Mouse (Mus musculus) forebrain, embryonic 11.5 days (tissue): ENCODE data around the gene Selenoo. TPM values are rescaled to one million over a fixed set of nuclear protein-coding genes. Genes with fewer than 3 reads are reported as not detected.

Source experiments
- ATAC-seq: fragments of 200-750 bp; cut with Nextera tagmentation; replicated peaks from 2 replicates; pipeline ENCODE4 v1.8.0; 2017; ENCODE audit warnings: moderate TSS enrichment; ENCODE audit not compliant: low FRiP score
- DNase-seq: peaks from one replicate; pipeline ENCODE4 v3.0.0-alpha.2; 2017; ENCODE audit warnings: low spot score
- H3K27ac ChIP-seq: fragments of 300-500 bp; sonication (generic); 2 replicates; pipeline ENCODE4 v1.5.1; 2014; ENCODE audit warnings: low read depth, low read length
- H3K27me3 ChIP-seq: fragments of 300-500 bp; sonication (generic); 2 replicates; pipeline ENCODE4 v1.6.1; 2014; ENCODE audit warnings: mild to moderate bottlenecking, low read length, mixed read lengths; ENCODE audit not compliant: control insufficient read depth, insufficient read depth
- H3K36me3 ChIP-seq: fragments of 300-500 bp; sonication (generic); 2 replicates; pipeline ENCODE4 v1.6.1; 2014; ENCODE audit warnings: mild to moderate bottlenecking, low read length, moderate library complexity, mixed read lengths; ENCODE audit not compliant: control insufficient read depth, insufficient read depth
- H3K4me1 ChIP-seq: fragments of 300-500 bp; sonication (generic); replicated peaks from 2 replicates; pipeline ENCODE4 v1.6.1; 2014; ENCODE audit warnings: low read length, mixed read lengths; ENCODE audit not compliant: control insufficient read depth, insufficient read depth
- H3K4me2 ChIP-seq: fragments of 300-500 bp; sonication (generic); 2 replicates; pipeline ENCODE4 v1.6.1; 2014; ENCODE audit warnings: low read depth, mild to moderate bottlenecking, low read length, moderate library complexity, mixed read lengths; ENCODE audit not compliant: severe bottlenecking
- H3K4me3 ChIP-seq: fragments of 300-500 bp; sonication (generic); 2 replicates; pipeline ENCODE4 v1.5.1; 2014; ENCODE audit warnings: low read depth, low read length
- H3K9ac ChIP-seq: fragments of 300-500 bp; sonication (generic); 2 replicates; pipeline ENCODE4 v1.6.1; 2014; ENCODE audit warnings: low read length
- H3K9me3 ChIP-seq: fragments of 300-500 bp; sonication (generic); 2 replicates; pipeline ENCODE4 v1.6.1; 2016; ENCODE audit warnings: low read length, mixed read lengths; ENCODE audit not compliant: control insufficient read depth
- WGBS: fragments of 180-500 bp; shearing (Covaris S2); extraction: QIAGEN DNeasy Blood & Tissue Kit; methylation state at CpG from one replicate; pipeline ENCODE4 v1.1.7; 2014; 5-methylcytosine and 5-hydroxymethylcytosine counted together
- polyA plus RNA-seq: library from polyadenylated mRNA; unstranded; fragments of >200 nt; fragmentation: Nextera tagmentation; extraction: Ambion mirVana; gene quantifications from 2 replicates; pipeline ENCODE4 v1.2.1, GENCODE M21; 2014

The Selenoo gene
- polyA plus RNA-seq, 1 experiment from 2014 or later: 22.6 TPM

- WGBS: 88% methylated on average over 8 of the region's 8 CpGs
- Histone ChIP-seq H3K4me1 (peaks cover 9% of the 10 kb centered on the region), H3K4me3 (peak overlapping the region; percentile 42; the same call in 1 of the 2 replicates), H3K36me3 (no peaks in the 10 kb centered on the region), H3K9me3 (no peaks in the 10 kb centered on the region), H3K9ac (peak overlapping the region; percentile 64; the same call in 1 of the 2 replicates), H3K4me2 (peak overlapping the region; percentile 63; the same call in 1 of the 2 replicates), H3K27ac (no peak overlapping the region), H3K27me3 (no peaks in the 10 kb centered on the region)
- ATAC-seq (no peak), DNase-seq (no peak)
Observed at GRCm38 (mm10) chr15:89127364-89127940, 38.6 kb downstream of the Selenoo start.

GRCm38 (mm10) chr15:89128382-89129350 is 39.8 kb downstream of the Selenoo start, which contains the start of gene Hdac10:
Hdac10 (minus strand) TSS chr15:89128700.
- 4% methylated on average over 36 of the region's 36 CpGs for WGBS
- H3K9ac ChIP-seq: peak within 1 kb of the TSS; percentile 64
- 0 out of 2 replicates have a peak within 1 kb of the TSS, but pooled peaks have one; percentile 5 for H3K27ac ChIP-seq
- H3K4me2 ChIP-seq: peak within 1 kb of the TSS; percentile 63
- H3K4me1 ChIP-seq: peaks cover 5% of the 10 kb centered on the region; the same call in 1 of the 2 replicates
- H3K27me3 ChIP-seq: no peaks in the 10 kb centered on the region
- H3K36me3 ChIP-seq: no peaks in the 10 kb centered on the region
- DNase-seq (peak; percentile 90), ATAC-seq (peak; percentile 88)
- peak within 1 kb of the TSS; percentile 42 for H3K4me3 ChIP-seq
- H3K9me3 ChIP-seq: no peaks in the 10 kb centered on the region

DNA sequence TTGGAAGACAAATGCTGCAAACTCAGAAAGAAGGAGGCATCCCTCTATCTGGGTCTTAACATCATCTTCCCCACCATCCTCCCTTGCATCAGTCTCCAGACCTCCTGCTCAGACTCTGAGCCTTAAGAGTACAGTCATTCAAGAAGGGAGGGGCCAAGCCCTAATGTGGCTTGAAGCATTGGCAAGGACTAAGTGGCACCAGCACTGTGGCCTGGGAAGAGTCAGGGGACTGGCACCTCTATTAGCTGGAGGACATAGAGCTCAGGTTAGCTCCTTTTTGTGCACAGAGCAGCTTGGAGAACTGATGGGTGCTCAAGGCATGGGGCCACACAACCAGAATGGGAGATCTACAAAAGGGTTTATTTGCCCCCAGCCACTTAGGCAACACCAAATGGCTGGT is 41.4 kb downstream of the Selenoo start:
- 0 out of 2 replicates have a peak, but pooled peaks cover 2% of the 10 kb centered on the region for H3K4me1 ChIP-seq
- ATAC-seq (no peak), DNase-seq (no peak)
- H3K9ac ChIP-seq: no peak overlapping the region
- H3K27me3 ChIP-seq: no peaks in the 10 kb centered on the region
- H3K36me3 ChIP-seq: no peaks in the 10 kb centered on the region
- H3K27ac ChIP-seq: no peak overlapping the region
- H3K4me3 ChIP-seq: no peak overlapping the region
- no peak overlapping the region for H3K4me2 ChIP-seq
- no peaks in the 10 kb centered on the region for H3K9me3 ChIP-seq

GRCm38 (mm10) chr15:89131316-89131715 is 42.4 kb downstream of the Selenoo start:
- no peak overlapping the region for H3K4me3 ChIP-seq
- DNase-seq: no peak
- no peak for ATAC-seq
- H3K9ac ChIP-seq: no peak overlapping the region
- no peaks in the 10 kb centered on the region for H3K9me3 ChIP-seq
- H3K4me1 ChIP-seq: 0 out of 2 replicates have a peak, but pooled peaks cover 2% of the 10 kb centered on the region
- no peak overlapping the region for H3K27ac ChIP-seq
- 84% methylated on average over 3 of the region's 3 CpGs for WGBS
- no peaks in the 10 kb centered on the region for H3K27me3 ChIP-seq
- no peak overlapping the region for H3K4me2 ChIP-seq
- H3K36me3 ChIP-seq: no peaks in the 10 kb centered on the region

GRCm38 (mm10) chr15:89136461-89137155 is 47.7 kb downstream of the Selenoo start:
- Histone ChIP-seq H3K4me3 (no peak overlapping the region), H3K27ac (no peak overlapping the region), H3K4me1 (peaks cover 4% of the 10 kb centered on the region; the same call in 1 of the 2 replicates), H3K27me3 (no peaks in the 10 kb centered on the region), H3K4me2 (no peak overlapping the region), H3K36me3 (no peaks in the 10 kb centered on the region), H3K9me3 (no peaks in the 10 kb centered on the region), H3K9ac (no peak overlapping the region)
- DNase-seq (no peak), ATAC-seq (no peak)
- WGBS: 96% methylated on average over 4 of the region's 5 CpGs

DNA sequence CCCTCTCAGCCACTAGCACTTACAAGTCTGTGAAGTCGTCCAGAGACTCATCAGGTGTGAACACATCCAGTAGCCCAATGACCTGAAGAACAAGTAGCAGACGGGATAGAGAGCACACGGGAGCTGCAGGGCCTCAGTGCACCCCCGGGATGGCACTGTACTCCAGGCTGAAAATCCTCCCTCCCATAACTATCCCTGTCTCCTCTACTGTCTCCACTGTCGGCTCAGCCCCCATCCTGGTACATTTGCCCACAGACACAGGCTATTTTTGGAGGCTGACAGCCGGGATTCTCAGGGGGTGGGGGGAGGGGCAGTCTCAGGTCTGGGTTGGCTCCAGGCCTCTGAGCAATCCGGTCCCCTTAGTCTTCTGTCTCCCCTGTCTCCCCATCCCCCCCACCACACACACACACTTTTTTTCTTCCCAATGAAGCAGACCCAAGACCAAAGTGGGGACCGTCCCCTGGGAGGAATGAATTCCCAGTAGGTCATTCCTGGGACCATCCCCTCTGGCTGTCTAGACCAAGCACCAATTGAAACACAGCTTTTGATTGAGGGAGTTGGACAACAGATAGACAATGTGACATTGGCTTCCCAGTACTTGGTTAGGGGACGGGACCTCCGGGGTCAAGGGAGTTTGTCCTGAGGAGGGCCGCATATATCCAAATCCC is 48.6 kb downstream of the Selenoo start:
- ATAC-seq: no peak
- Histone ChIP-seq H3K4me1 (peaks cover 4% of the 10 kb centered on the region; the same call in 1 of the 2 replicates), H3K4me3 (no peak overlapping the region), H3K27me3 (no peaks in the 10 kb centered on the region), H3K9ac (no peak overlapping the region), H3K4me2 (no peak overlapping the region), H3K36me3 (no peaks in the 10 kb centered on the region), H3K27ac (no peak overlapping the region), H3K9me3 (no peaks in the 10 kb centered on the region)
- WGBS: 80% methylated on average over 11 of the region's 11 CpGs
- no peak for DNase-seq

- H3K36me3 ChIP-seq: no peaks in the 10 kb centered on the region
- peaks cover 4% of the 10 kb centered on the region; the same call in 1 of the 2 replicates for H3K4me1 ChIP-seq
- DNase-seq: no peak
- no peak overlapping the region for H3K4me3 ChIP-seq
- WGBS: 95% methylated on average over 7 of the region's 7 CpGs
- no peak for ATAC-seq
- no peak overlapping the region for H3K9ac ChIP-seq
- H3K27ac ChIP-seq: no peak overlapping the region
- no peak overlapping the region for H3K4me2 ChIP-seq
- H3K9me3 ChIP-seq: no peaks in the 10 kb centered on the region
- no peaks in the 10 kb centered on the region for H3K27me3 ChIP-seq
Observed at GRCm38 (mm10) chr15:89138046-89138405, 49.1 kb downstream of the Selenoo start.

GRCm38 (mm10) chr15:89138531-89138930 is 49.6 kb downstream of the Selenoo start:
- no peaks in the 10 kb centered on the region for H3K9me3 ChIP-seq
- H3K27ac ChIP-seq: no peak overlapping the region
- H3K4me2 ChIP-seq: no peak overlapping the region
- DNase-seq (no peak), ATAC-seq (no peak)
- peaks cover 4% of the 10 kb centered on the region; the same call in 1 of the 2 replicates for H3K4me1 ChIP-seq
- H3K9ac ChIP-seq: no peak overlapping the region
- 90% methylated on average over 6 of the region's 6 CpGs for WGBS
- no peaks in the 10 kb centered on the region for H3K27me3 ChIP-seq
- no peaks in the 10 kb centered on the region for H3K36me3 ChIP-seq
- no peak overlapping the region for H3K4me3 ChIP-seq
